Mouse (Mus musculus) left cerebral cortex, postnatal 14 days (tissue): ENCODE measurements at regions not wholly inside any gene's neighbourhood (a gene's known extent, or its start where the extent isn't known, plus 50 kb on each side); places are given as distances from the start of the nearest gene placed in this dataset.

Experiments
- DNase-seq, 2 experiments: peaks; one replicate each; pipeline ENCODE4 v3.0.0; 2021 to 2022; ENCODE audit warnings: low spot score in 2 of 2, mixed read lengths in 1 of 2
- intact Hi-C: fragments of 180-260 bp; cut with DNase I; formaldehyde crosslinking; loops from one replicate; pipeline ENCODE4 v1.15.1; 2025

GRCm38 (mm10) chr7:70606511-70606910, 240.0 kb upstream of the Nr2f2 start:
- intact Hi-C loops = no loop called here
- no peak for DNase-seq

GRCm38 (mm10) chr7:70604471-70605174, 238.1 kb upstream of the Nr2f2 start:
- intact Hi-C loops = no loop called here
- no peak for DNase-seq

GRCm38 (mm10) chr7:70593027-70593426, 226.5 kb upstream of the Nr2f2 start:
- intact Hi-C loops = no loop called here
- no peak for DNase-seq

GRCm38 (mm10) chr7:70591361-70592256, 225.1 kb upstream of the Nr2f2 start:
- intact Hi-C loops = no loop called here
- DNase-seq = no peak

GRCm38 (mm10) chr7:70589713-70590112, 223.2 kb upstream of the Nr2f2 start:
- intact Hi-C loops = no loop called here
- DNase-seq = no peak

- no peak for DNase-seq
- intact Hi-C loops = no loop called here
Observed at GRCm38 (mm10) chr7:70588061-70588460, 221.5 kb upstream of the Nr2f2 start.

- no peak for DNase-seq
- intact Hi-C loops = no loop called here
Observed at GRCm38 (mm10) chr7:70584480-70584879, 217.9 kb upstream of the Nr2f2 start.

- DNase-seq = no peak
- intact Hi-C loops = no loop called here
Observed at GRCm38 (mm10) chr7:70576112-70576910, 209.8 kb upstream of the Nr2f2 start.

- no peak for DNase-seq
- intact Hi-C loops = no loop called here
Observed at GRCm38 (mm10) chr7:70575614-70576013, 209.1 kb upstream of the Nr2f2 start.

- intact Hi-C loops = no loop called here
- no peak for DNase-seq
Observed at GRCm38 (mm10) chr7:70574194-70574593, 207.7 kb upstream of the Nr2f2 start.

GRCm38 (mm10) chr7:70565034-70565433, 198.5 kb upstream of the Nr2f2 start:
- intact Hi-C loops = no loop called here
- DNase-seq = no peak

- intact Hi-C loops = no loop called here
- no peak for DNase-seq
Observed at GRCm38 (mm10) chr7:70548936-70549450, 182.5 kb upstream of the Nr2f2 start.

GRCm38 (mm10) chr7:70541881-70542665, 175.5 kb upstream of the Nr2f2 start:
- intact Hi-C loops = no loop called here
- DNase-seq = no peak

GRCm38 (mm10) chr7:70539121-70539642, 172.6 kb upstream of the Nr2f2 start:
- intact Hi-C loops = no loop called here

GRCm38 (mm10) chr7:70536046-70536445, 169.5 kb upstream of the Nr2f2 start:
- intact Hi-C loops = no loop called here
- no peak for DNase-seq

More at GRCm38 (mm10) chr7:70539121-70539642, 172.6 kb upstream of the Nr2f2 start:
- no peak for DNase-seq

- intact Hi-C loops = no loop called here
- DNase-seq = no peak
Observed at GRCm38 (mm10) chr7:70533552-70533951, 167.0 kb upstream of the Nr2f2 start.

- DNase-seq = no peak
- intact Hi-C loops = no loop called here
Observed at GRCm38 (mm10) chr7:70527921-70528320, 161.4 kb upstream of the Nr2f2 start.

GRCm38 (mm10) chr7:70525372-70525771, 158.8 kb upstream of the Nr2f2 start:
- intact Hi-C loops = no loop called here
- DNase-seq = no peak

GRCm38 (mm10) chr7:70524744-70525143, 158.2 kb upstream of the Nr2f2 start:
- no peak for DNase-seq
- intact Hi-C loops = no loop called here
